Comparison of ENCODE assay signal across 21 mouse cellular contexts in genomic region chr1:77093551-77093950, GRCm38 (mm10).
DNase-seq lines count a peak whose midpoint lies in the region; ATAC-seq lines count a peak whose summit lies in the region.
"Had no signal": no experiment of that assay in that cellular context is flagged by ENCODE, and none has a peak within 500 bp of the region (broad histone marks: within the 10 kb centered on the region; RNA-seq: fewer than 3 reads in every experiment).

No protein-coding gene starts in this region.

- DNase-seq in frontal cortex, postnatal 25 days (ENCODE audit: low spot score in 2 of 2): no peak
- peak; percentile 45 for DNase-seq in layer of hippocampus, adult 9-11 months
- DNase-seq in layer of hippocampus, adult 9-10 months (ENCODE audit: low spot score): no peak
- DNase-seq in Muller cell, postnatal 12 days (ENCODE audit: inconsistent ontology term): peak; percentile 68
- DNase-seq in kidney, postnatal 36 days: no peak
- DNase-seq: adrenal gland, adult 2 months; adrenal gland, postnatal 10 days; adrenal gland, postnatal 25 days; B cell, adult 2 months; cerebellum, adult 11-12 months; cerebellum, adult 2 months; cerebellum, adult 9-10 months; cerebellum, postnatal 10 days; cerebellum, postnatal 25 days; embryo, embryonic 11 days; forebrain, postnatal 0 days had no signal

- peak; percentile 41; the same call in 1 of the 2 replicates for ATAC-seq in frontal cortex, adult (ENCODE audit: low TSS enrichment)
- no peak for ATAC-seq in monocyte, adult 5-6 weeks (replicated peaks; ENCODE audit: insufficient number of reproducible peaks, low FRiP score, low TSS enrichment, poor library complexity, severe bottlenecking)
- ATAC-seq: CD4-positive, CD25-positive, alpha-beta regulatory T cell, adult 4 months; forebrain, embryonic 13.5 days; forebrain, embryonic 15.5 days; forebrain, postnatal 0 days had no signal

Comparison
In these comparisons a context has a peak if more than half of its experiments do, and no peak if none do; other contexts are left out.
1. DNase-seq: peak in layer of hippocampus, adult 9-11 months (single experiment) and Muller cell, postnatal 12 days (single experiment); none in frontal cortex, postnatal 25 days (0 of 2), layer of hippocampus, adult 9-10 months (single experiment) and kidney, postnatal 36 days (0 of 2).